Mouse (Mus musculus): ENCODE results near the gene Mt2. TPM values are rescaled to one million over a fixed set of nuclear protein-coding genes. Genes with fewer than 3 reads are reported as not detected.

Mt2 gene
- polyA plus RNA-seq, 1 experiment from 2014 or later, result 522 TPM

GRCm38 (mm10) chr8:94213819-94214218 is 41.4 kb downstream of the Mt2 start:
- ATAC-seq, result no peak
- Histone ChIP-seq H3K4me2 (replicated peaks) (peak overlapping the region; percentile 81), H3K27ac (no peak overlapping the region), H3K4me1 (replicated peaks) (peaks cover 3% of the 10 kb centered on the region; the same call in 1 of the 2 replicates), H3K27me3 (replicated peaks) (no peaks in the 10 kb centered on the region), H3K9me3 (no peaks in the 10 kb centered on the region), H3K36me3 (no peaks in the 10 kb centered on the region), H3K4me3 (replicated peaks) (peak overlapping the region; percentile 94), H3K9ac (peak overlapping the region; percentile 23; the same call in 1 of the 2 replicates)
- 69% methylated on average over 6 of the region's 6 CpGs for WGBS

DNA sequence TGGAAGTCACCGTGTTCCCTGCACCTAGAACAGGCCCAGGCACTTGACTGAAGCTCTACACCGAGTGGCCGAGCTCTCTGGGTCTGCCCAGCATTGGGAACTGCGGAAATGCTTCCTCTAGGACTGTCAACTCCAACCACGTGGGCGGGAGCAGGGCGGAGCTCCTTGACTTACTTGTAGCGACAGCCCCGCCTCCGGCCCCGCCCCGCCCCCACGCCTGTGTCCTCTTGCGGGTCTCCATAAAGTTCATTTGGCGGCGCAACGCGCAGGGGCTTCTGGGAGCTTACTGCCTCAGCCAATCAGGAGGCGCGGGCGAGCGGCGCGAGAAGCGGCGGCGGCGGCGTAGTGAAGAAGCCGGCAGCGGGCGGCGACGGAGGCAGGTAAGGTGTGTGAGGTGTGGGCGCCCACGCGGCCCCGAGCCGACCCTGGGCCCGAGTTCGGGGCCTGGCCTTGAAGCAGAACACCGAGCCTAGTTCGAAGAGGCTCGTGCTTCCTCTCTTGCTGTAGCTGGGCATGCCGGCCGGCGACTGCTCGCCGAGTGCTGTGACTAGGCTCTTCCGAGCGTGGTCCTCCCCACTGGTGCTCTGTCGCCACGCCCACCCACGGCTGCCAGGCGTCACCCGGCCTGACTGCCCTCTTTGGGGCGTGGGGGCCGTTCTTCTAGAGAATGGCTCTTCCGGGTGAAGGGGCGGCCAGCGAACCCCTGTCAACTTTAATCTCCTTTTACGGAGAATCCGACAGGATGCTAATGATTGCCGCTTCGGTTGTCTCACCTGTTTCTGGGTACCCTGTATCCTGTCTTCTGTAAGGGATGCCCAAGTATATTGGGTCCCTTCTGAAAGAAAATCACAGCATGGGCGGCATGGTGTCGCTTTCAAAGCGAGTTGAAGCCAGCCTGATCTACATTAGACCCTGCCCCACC is 42.0 kb downstream of the Mt2 start, which contains the start of gene Nup93:
Gene Nup93, plus strand, starts transcription at position 313 of the 922 bp plus-strand sequence.
- peak; percentile 99 for ATAC-seq
- Histone ChIP-seq H3K9ac (peak within 1 kb of the TSS; percentile 84), H3K27me3 (replicated peaks) (no peaks in the 10 kb centered on the region), H3K9me3 (no peaks in the 10 kb centered on the region), H3K36me3 (no peaks in the 10 kb centered on the region), H3K27ac (peak within 1 kb of the TSS; percentile 58; the same call in 1 of the 2 replicates), H3K4me2 (replicated peaks) (peak within 1 kb of the TSS; percentile 81), H3K4me3 (replicated peaks) (peak within 1 kb of the TSS; percentile 94), H3K4me1 (replicated peaks) (peaks cover 3% of the 10 kb centered on the region; the same call in 1 of the 2 replicates)
- WGBS, result under 1% methylated on average over 68 of the region's 68 CpGs

Other genes starting within 250 kb of the Mt2 start
- gene Amfr, start 159.8 kb upstream of the Mt2 start, polyA plus RNA-seq (2015; fragmentation: Nextera tagmentation; extraction: Ambion mirVana), result 47.5 and 51.7 TPM in 2 replicates
- gene Nudt21, start 135.6 kb upstream of the Mt2 start, polyA plus RNA-seq (2015; fragmentation: Nextera tagmentation; extraction: Ambion mirVana), result 104 and 126 TPM in 2 replicates
- gene Ogfod1, start 135.5 kb upstream of the Mt2 start, polyA plus RNA-seq (2015; fragmentation: Nextera tagmentation; extraction: Ambion mirVana), result 10.5 and 12.8 TPM in 2 replicates
- gene Bbs2, start 73.7 kb upstream of the Mt2 start, polyA plus RNA-seq (2015; fragmentation: Nextera tagmentation; extraction: Ambion mirVana), result 10.3 and 10.5 TPM in 2 replicates
- gene Mt4, start 35.5 kb upstream of the Mt2 start, polyA plus RNA-seq (2015; fragmentation: Nextera tagmentation; extraction: Ambion mirVana), result 4.1 and 4.2 TPM in 2 replicates
- gene Mt3, start 20.1 kb upstream of the Mt2 start, polyA plus RNA-seq (2015; fragmentation: Nextera tagmentation; extraction: Ambion mirVana), result 4.4 and 5.6 TPM in 2 replicates
- 2,231 and 2,526 TPM in 2 replicates for gene Mt1, start 6.4 kb downstream of the Mt2 start, polyA plus RNA-seq (2015; fragmentation: Nextera tagmentation; extraction: Ambion mirVana)
- gene Nup93, start 41.9 kb downstream of the Mt2 start, polyA plus RNA-seq (2015; fragmentation: Nextera tagmentation; extraction: Ambion mirVana), result 70.2 and 74.9 TPM in 2 replicates
- 0.06 and 0.10 TPM in 2 replicates for gene Slc12a3, start 156.5 kb downstream of the Mt2 start, polyA plus RNA-seq (2015; fragmentation: Nextera tagmentation; extraction: Ambion mirVana)
- 115 and 138 TPM in 2 replicates for gene Herpud1, start 213.8 kb downstream of the Mt2 start, polyA plus RNA-seq (2015; fragmentation: Nextera tagmentation; extraction: Ambion mirVana)

Data from intestine, embryonic 15.5 days (tissue).